Mouse (Mus musculus) hindbrain, postnatal 0 days (tissue): ENCODE results near the gene Gm3336. TPM values are rescaled to one million over a fixed set of nuclear protein-coding genes. Genes with fewer than 3 reads are reported as not detected.

Experiments used
- ATAC-seq: fragments of 200-750 bp; cut with Nextera tagmentation; 2 replicates; pipeline ENCODE4 v1.8.0; 2017; ENCODE audit warnings: mild to moderate bottlenecking, moderate TSS enrichment, moderate library complexity
- DNase-seq: peaks from one replicate; pipeline ENCODE4 v3.0.0-alpha.2; 2015; ENCODE audit warnings: low spot score
- H3K27ac ChIP-seq: fragments of 300-500 bp; sonication (generic); 2 replicates; pipeline ENCODE4 v1.5.1; 2014; ENCODE audit warnings: mild to moderate bottlenecking
- H3K27me3 ChIP-seq: fragments of 300-500 bp; sonication (generic); 2 replicates; pipeline ENCODE4 v1.6.1; 2014; ENCODE audit warnings: low read length, mixed read lengths; ENCODE audit not compliant: insufficient read depth
- H3K36me3 ChIP-seq: fragments of 300-500 bp; sonication (generic); 2 replicates; pipeline ENCODE4 v1.6.1; 2014; ENCODE audit warnings: low read length, mixed read lengths; ENCODE audit not compliant: insufficient read depth
- H3K4me1 ChIP-seq: fragments of 300-500 bp; sonication (generic); 2 replicates; pipeline ENCODE4 v1.6.1; 2014; ENCODE audit warnings: antibody characterized with exemption, low read length, mixed read lengths; ENCODE audit not compliant: insufficient read depth
- H3K4me2 ChIP-seq: fragments of 300-500 bp; sonication (generic); 2 replicates; pipeline ENCODE4 v1.6.1; 2014; ENCODE audit warnings: low read depth, mild to moderate bottlenecking, low read length, moderate library complexity, mixed read lengths
- H3K4me3 ChIP-seq: fragments of 300-500 bp; sonication (generic); 2 replicates; pipeline ENCODE4 v1.5.1; 2014; ENCODE audit warnings: low read length
- H3K9ac ChIP-seq: fragments of 300-500 bp; sonication (generic); replicated peaks from 2 replicates; pipeline ENCODE4 v1.6.1; 2014; ENCODE audit warnings: mild to moderate bottlenecking, low read length, moderate library complexity, mixed read lengths
- H3K9me3 ChIP-seq: fragments of 300-500 bp; sonication (generic); 2 replicates; pipeline ENCODE4 v1.6.1; 2016; ENCODE audit warnings: low read length, mixed read lengths
- CTCF ChIP-seq: IDR thresholded peaks from 2 replicates; pipeline ENCODE4 v1.5.1; 2016; ENCODE audit warnings: antibody characterized with exemption, control low read depth, low read depth
- WGBS: fragments of 180-500 bp; shearing (Covaris S2); extraction: QIAGEN DNeasy Blood & Tissue Kit; methylation state at CpG from one replicate; pipeline ENCODE4 v1.1.7; 2014; 5-methylcytosine and 5-hydroxymethylcytosine counted together
- polyA plus RNA-seq: library from polyadenylated mRNA; unstranded; fragments of >200 nt; fragmentation: Nextera tagmentation; extraction: Ambion mirVana; gene quantifications from 2 replicates; pipeline ENCODE4 v1.2.1, GENCODE M21; 2015
- total RNA-seq: library from RNA; depleted of rRNA; stranded (reverse); fragments of >200 nt; gene quantifications from 2 replicates; pipeline ENCODE4 v1.2.3, GENCODE M21; 2014

Gene Gm3336
- total and polyA plus RNA-seq, 2 experiments from 2014 or later: not detected

DNA sequence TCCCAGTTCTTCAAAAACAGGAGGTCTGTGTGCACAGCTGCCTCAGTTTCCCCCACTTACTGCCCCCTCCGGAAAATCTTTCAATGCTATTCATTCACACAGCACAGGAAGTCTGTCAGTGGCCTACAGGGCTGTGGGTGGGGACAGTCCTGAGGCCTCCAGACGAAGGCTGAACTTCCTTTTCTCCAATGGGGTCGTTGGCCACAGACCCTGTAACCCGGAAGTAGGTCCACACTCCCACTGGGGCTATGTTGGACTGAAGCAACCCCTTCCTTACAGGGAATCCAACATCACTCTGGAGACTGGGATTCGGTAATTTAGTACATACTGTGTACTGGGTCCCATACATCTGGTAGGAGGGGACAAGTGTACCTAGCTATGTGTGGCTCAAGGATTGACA lies 24.7 kb upstream of the Gm3336 start:
- no peak overlapping the region for H3K4me3 ChIP-seq
- no peak for ATAC-seq
- H3K4me2 ChIP-seq: no peak overlapping the region
- no peaks in the 10 kb centered on the region for H3K9me3 ChIP-seq
- no peaks in the 10 kb centered on the region for H3K36me3 ChIP-seq
- peaks cover 15% of the 10 kb centered on the region for H3K4me1 ChIP-seq
- WGBS: 75% methylated on average over 5 of the region's 5 CpGs
- TF ChIP-seq CTCF: no peak
- no peak overlapping the region for H3K27ac ChIP-seq
- no peak overlapping the region for H3K9ac ChIP-seq
- no peak for DNase-seq
- no peaks in the 10 kb centered on the region for H3K27me3 ChIP-seq

DNA sequence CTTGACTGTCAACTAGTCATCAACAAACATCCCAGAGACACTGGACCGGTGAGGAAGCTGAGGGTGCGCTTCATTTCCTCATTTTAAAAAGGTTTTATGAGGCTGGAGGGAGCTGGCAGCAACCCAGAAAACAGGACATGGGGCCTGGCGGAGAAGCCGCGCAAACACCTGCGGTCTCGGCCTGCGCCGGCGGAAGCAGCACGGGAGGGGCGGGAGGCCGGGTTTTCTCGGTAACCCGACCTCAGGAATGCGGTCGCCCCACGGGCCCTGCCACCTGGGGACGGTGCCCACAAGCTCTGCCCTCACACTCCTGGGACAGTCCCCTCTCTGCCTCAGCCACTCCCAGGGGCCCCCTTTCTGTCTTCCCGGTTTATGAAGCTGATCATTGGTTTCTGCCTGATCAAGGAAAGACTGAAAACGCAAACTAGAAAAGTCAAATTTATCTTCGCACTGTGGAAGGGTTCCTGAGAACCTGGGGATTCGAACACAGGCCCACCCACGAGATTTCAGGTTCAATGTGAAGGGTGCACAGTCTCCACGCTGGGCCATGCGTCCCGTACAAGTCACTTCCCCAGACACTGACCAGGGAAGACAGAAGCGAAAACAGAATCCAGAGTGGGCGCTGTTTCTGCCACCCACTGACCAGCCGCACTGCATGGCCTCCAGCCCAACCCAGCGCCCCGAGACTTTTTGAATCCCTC lies 22.9 kb upstream of the Gm3336 start:
- H3K27ac ChIP-seq: 0 out of 2 replicates have a peak overlapping the region, but pooled peaks have one; percentile 99
- 31% methylated on average over 32 of the region's 32 CpGs for WGBS
- ATAC-seq: no peak

DNA sequence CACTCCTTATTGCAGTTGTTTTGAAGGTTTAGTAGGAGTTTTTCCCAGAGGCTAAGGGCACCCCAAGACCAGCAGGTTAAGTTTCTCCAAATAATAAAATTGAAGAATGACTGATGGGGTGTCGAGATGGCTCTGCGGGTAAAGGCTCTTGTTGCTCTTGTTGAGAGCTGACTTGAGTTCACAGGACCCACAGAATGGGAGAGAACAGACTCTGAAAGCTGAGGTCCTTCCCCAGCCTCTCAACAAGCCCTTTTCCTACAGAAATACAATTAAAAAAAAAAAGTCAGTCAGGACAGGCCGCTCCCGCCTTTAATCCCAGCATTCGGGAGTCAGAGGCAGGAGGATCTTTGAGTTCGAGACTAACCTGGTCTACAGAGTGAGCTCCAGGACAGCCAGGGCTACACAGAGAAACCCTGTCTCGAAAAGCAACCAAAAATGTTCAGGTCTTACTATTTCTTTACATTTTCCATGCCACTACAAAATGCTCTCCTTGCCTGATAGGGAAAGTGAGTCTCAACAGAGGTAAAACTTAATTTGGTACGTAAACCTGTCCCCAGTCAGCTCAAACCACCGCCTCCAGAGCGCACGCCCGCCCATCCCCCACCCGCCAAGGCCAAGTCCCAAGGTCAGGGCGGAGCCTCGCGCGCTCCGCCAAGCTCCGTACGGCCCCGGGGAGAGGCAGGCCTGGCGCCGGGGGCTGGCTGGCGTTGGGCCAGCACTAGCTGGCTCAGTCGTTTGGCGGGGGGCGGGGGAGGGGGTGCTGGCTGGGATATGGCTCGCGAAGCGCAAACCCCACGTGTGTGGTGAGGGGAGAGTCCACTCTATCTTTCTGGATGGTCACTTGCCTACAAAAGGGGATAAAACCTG lies 22.1 kb upstream of the Gm3336 start:
- WGBS: 7% methylated on average over 31 of the region's 31 CpGs
- H3K36me3 ChIP-seq: no peaks in the 10 kb centered on the region
- H3K4me1 ChIP-seq: peaks cover 15% of the 10 kb centered on the region
- H3K27me3 ChIP-seq: no peaks in the 10 kb centered on the region
- no peaks in the 10 kb centered on the region for H3K9me3 ChIP-seq
- ATAC-seq: no peak
- peak overlapping the region; percentile 20; the same call in 1 of the 2 replicates for H3K4me3 ChIP-seq
- no peak for TF ChIP-seq CTCF
- peak overlapping the region; percentile 43; the same call in 1 of the 2 replicates for H3K9ac ChIP-seq
- peak; percentile 84 for DNase-seq
- H3K4me2 ChIP-seq: peak overlapping the region; percentile 56
- peak overlapping the region; percentile 99 for H3K27ac ChIP-seq

More for the DNA sequence above, 22.9 kb upstream of the Gm3336 start:
- peaks cover 15% of the 10 kb centered on the region for H3K4me1 ChIP-seq
- H3K36me3 ChIP-seq: no peaks in the 10 kb centered on the region
- H3K27me3 ChIP-seq: no peaks in the 10 kb centered on the region
- H3K4me3 ChIP-seq: no peak overlapping the region
- H3K4me2 ChIP-seq: no peak overlapping the region
- no peak overlapping the region for H3K9ac ChIP-seq
- TF ChIP-seq CTCF: no peak
- no peak for DNase-seq
- no peaks in the 10 kb centered on the region for H3K9me3 ChIP-seq

DNA sequence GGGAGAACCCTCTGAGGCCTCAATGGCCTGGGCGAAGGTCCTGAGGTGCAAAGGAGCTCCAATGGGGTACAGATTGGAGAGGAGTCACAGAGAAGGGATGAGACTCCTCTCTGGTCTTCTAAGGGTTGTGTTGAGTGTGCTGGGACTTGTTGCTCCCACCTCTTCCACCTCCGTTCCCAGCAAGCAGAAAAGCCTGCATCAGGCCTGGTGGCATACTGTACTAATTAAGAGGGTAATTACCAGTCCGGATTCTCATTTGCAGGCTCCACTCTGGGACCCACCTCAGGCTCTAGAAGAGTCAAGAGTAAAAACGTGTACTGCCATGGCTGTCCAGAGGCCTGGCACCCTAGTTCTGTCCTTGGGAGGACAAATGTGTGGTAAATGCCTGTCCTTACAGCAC lies 21.4 kb upstream of the Gm3336 start:
- Histone ChIP-seq H3K4me1 (peaks cover 15% of the 10 kb centered on the region), H3K27ac (peak overlapping the region; percentile 99; the same call in 1 of the 2 replicates)
- no peak for DNase-seq

GRCm38 (mm10) chr8:70697366-70698250 lies 20.7 kb upstream of the Gm3336 start:
- Histone ChIP-seq H3K27ac (peak overlapping the region; percentile 99), H3K36me3 (0 out of 2 replicates have a peak, but pooled peaks cover under 1% of the 10 kb centered on the region), H3K4me3 (peak overlapping the region; percentile 90), H3K4me1 (peaks cover 18% of the 10 kb centered on the region), H3K27me3 (no peaks in the 10 kb centered on the region), H3K9me3 (no peaks in the 10 kb centered on the region), H3K4me2 (peak overlapping the region; percentile 61), H3K9ac (peak overlapping the region; percentile 98)
- TF ChIP-seq CTCF: no peak
- 73% methylated on average over 12 of the region's 12 CpGs for WGBS
- DNase-seq (no peak), ATAC-seq (no peak)

More for the DNA sequence above, 21.4 kb upstream of the Gm3336 start:
- Histone ChIP-seq H3K27me3 (no peaks in the 10 kb centered on the region), H3K4me2 (peak overlapping the region; percentile 56), H3K9me3 (no peaks in the 10 kb centered on the region), H3K9ac (peak overlapping the region; percentile 43; the same call in 1 of the 2 replicates), H3K4me3 (no peak overlapping the region), H3K36me3 (no peaks in the 10 kb centered on the region)
- TF ChIP-seq CTCF: no peak
- 38% methylated on average over 4 of the region's 4 CpGs for WGBS
- ATAC-seq: no peak
